Mouse (Mus musculus) intestine, embryonic 14.5 days (tissue): Measurements from ENCODE around the gene Cgas. TPM values are rescaled to one million over a fixed set of nuclear protein-coding genes. Genes with fewer than 3 reads are reported as not detected.
"Not testable (repeated sequence)": the region's sequence is repeated elsewhere in the genome, so short reads cannot be mapped to it uniquely, and the experiment has no call there.

Experiments used
- ATAC-seq: fragments of 200-750 bp; cut with Nextera tagmentation; replicated peaks from 2 replicates; pipeline ENCODE4 v1.8.0; 2017; ENCODE audit warnings: low read depth, moderate number of reproducible peaks, moderate TSS enrichment, moderate library complexity; ENCODE audit not compliant: low FRiP score, low TSS enrichment
- DNase-seq: peaks from one replicate; pipeline ENCODE4 v3.0.0-alpha.2; 2018; ENCODE audit warnings: low spot score
- H3K27ac ChIP-seq: fragments of 300-500 bp; sonication (generic); 2 replicates; pipeline ENCODE4 v1.5.1; 2014; ENCODE audit warnings: low read depth, mild to moderate bottlenecking, control low read depth
- H3K27me3 ChIP-seq: fragments of 300-500 bp; sonication (generic); replicated peaks from 2 replicates; pipeline ENCODE4 v1.6.1; 2014; ENCODE audit warnings: low read length, control low read depth; ENCODE audit not compliant: control insufficient read depth, insufficient read depth
- H3K36me3 ChIP-seq: fragments of 300-500 bp; sonication (generic); 2 replicates; pipeline ENCODE4 v1.6.1; 2014; ENCODE audit warnings: low read length, control low read depth; ENCODE audit not compliant: control insufficient read depth, insufficient read depth
- H3K4me1 ChIP-seq: fragments of 300-500 bp; sonication (generic); replicated peaks from 2 replicates; pipeline ENCODE4 v1.6.1; 2014; ENCODE audit warnings: low read length, control low read depth, mixed read lengths; ENCODE audit not compliant: control insufficient read depth, insufficient read depth
- H3K4me2 ChIP-seq: fragments of 300-500 bp; sonication (generic); 2 replicates; pipeline ENCODE4 v1.6.1; 2014; ENCODE audit warnings: low read length
- H3K4me3 ChIP-seq: fragments of 300-500 bp; sonication (generic); 2 replicates; pipeline ENCODE4 v1.5.1; 2014; ENCODE audit warnings: low read depth, low read length, control low read depth, mixed read lengths
- H3K9ac ChIP-seq: fragments of 300-500 bp; sonication (generic); 2 replicates; pipeline ENCODE4 v1.6.1; 2014; ENCODE audit warnings: mild to moderate bottlenecking, low read length
- H3K9me3 ChIP-seq: fragments of 300-500 bp; sonication (generic); 2 replicates; pipeline ENCODE4 v1.6.1; 2016; ENCODE audit warnings: low read length, control low read depth; ENCODE audit not compliant: control insufficient read depth
- WGBS: fragments of 180-500 bp; shearing (Covaris S2); extraction: QIAGEN DNeasy Blood & Tissue Kit; methylation state at CpG from one replicate; pipeline ENCODE4 v1.1.7; 2014; 5-methylcytosine and 5-hydroxymethylcytosine counted together
- polyA plus RNA-seq: library from polyadenylated mRNA; unstranded; fragments of >200 nt; fragmentation: Nextera tagmentation; extraction: Ambion mirVana; gene quantifications from 2 replicates; pipeline ENCODE4 v1.2.1, GENCODE M21; 2014

Gene Cgas
- polyA plus RNA-seq, 1 experiment from 2014 or later, result 2.4 TPM

DNA sequence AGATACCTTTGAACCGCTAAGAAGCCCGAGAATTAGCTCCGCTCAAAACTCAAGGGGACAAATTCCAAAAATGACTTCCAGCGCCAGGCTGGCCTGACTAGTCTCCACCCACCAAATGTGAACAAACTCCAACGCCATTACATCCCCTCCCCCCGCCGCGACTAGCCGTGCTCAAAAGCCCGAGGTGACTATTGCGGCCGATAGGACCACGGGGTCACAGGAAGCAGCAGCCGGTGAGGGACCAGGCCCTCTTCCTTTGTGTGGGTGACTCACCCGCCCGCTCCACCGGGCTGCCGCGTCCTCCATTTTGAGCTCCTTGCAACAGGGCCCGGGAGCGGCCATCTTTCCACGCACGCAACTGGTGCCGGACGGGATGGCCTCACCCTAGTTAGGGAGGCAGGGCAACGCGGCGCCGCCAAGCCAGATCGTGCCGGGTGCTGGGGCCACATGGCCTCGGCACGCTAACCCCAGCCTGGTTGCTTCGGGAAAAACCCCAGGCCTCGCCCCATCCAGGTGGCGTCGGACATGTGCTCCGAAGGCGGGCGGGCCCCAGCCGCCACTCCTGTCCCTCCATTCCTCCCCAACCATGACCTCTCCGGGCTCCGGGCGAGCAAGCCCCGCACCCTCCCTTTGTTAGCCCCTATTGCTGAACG, 37.8 kb upstream of the Cgas start:
- Histone ChIP-seq H3K4me3 (peak overlapping the region; percentile 70), H3K9me3 (no peaks in the 10 kb centered on the region), H3K4me1 (peaks cover 8% of the 10 kb centered on the region; the same call in 1 of the 2 replicates), H3K27me3 (no peaks in the 10 kb centered on the region), H3K36me3 (peaks cover 42% of the 10 kb centered on the region), H3K9ac (peak overlapping the region; percentile 99), H3K4me2 (peak overlapping the region; percentile 65), H3K27ac (peak overlapping the region; percentile 97)
- whole genome bisulfite sequencing, result under 1% methylated on average over 46 of the region's 46 CpGs
- ATAC-seq, result peak; percentile 5
- DNase-seq, result peak; percentile 90

DNA sequence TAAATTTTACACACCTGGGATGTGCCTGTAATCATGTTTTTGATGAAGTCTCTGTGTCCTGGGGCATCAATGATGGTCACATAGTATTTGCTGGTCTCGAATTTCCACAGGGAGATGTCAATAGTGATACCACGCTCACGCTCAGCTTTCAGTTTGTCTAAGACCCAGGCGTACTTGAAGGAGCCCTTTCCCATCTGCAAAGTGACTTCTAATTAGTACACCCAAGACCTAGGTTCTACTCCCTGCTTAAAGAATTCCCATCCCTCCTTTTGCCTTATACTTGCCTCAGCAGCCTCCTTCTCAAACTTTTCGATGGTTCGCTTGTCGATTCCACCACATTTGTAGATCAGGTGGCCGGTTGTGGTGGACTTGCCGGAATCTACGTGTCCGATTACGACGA, 37.2 kb upstream of the Cgas start:
- H3K27ac ChIP-seq, result peak overlapping the region; percentile 97
- H3K36me3 ChIP-seq, result peaks cover 42% of the 10 kb centered on the region
- under 1% methylated on average over 13 of the region's 13 CpGs for WGBS
- DNase-seq, H3K9me3 ChIP-seq, H3K27me3 ChIP-seq, H3K4me1 ChIP-seq, ATAC-seq: not testable (repeated sequence)
- peak overlapping the region; percentile 65 for H3K4me2 ChIP-seq
- H3K4me3 ChIP-seq, result peak overlapping the region; percentile 70
- peak overlapping the region; percentile 99 for H3K9ac ChIP-seq

- H3K27ac ChIP-seq, H3K4me1 ChIP-seq, H3K27me3 ChIP-seq, ATAC-seq, DNase-seq, H3K9me3 ChIP-seq: not testable (repeated sequence)
- peaks cover 43% of the 10 kb centered on the region for H3K36me3 ChIP-seq
- H3K4me2 ChIP-seq, result peak overlapping the region; percentile 65
- H3K4me3 ChIP-seq, result peak overlapping the region; percentile 70
- 22% methylated on average over 7 of the region's 8 CpGs for WGBS
- peak overlapping the region; percentile 99 for H3K9ac ChIP-seq
Observed at GRCm38 (mm10) chr9:78479308-78479707, 36.3 kb upstream of the Cgas start.

DNA sequence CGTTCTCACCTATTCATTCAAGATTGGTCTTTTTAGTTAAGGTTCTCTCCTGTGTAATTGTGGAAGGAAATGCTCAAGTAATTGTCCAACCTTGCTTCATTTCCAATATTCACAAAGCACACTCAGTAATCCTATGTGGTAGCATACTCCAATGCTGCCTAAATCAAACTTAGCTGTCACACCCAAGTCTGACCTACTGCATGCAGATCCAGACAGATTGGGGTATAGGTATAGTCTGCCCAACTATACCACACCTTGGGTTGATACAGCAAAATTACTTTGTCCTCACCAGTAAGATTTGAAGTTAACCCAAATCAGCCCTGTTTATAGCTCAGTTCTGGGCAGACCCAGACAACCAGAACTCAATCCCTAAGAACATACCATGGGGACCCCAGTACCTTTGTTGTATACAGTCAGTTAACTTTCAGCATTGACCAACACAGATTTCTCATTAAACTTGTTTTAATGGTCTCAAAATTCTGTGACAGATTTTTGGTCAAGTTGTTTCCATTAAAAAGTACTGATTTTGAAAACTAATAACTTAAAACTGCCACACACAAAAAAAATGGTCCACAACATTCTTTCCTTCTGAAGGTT, 35.1 kb upstream of the Cgas start:
- not testable (repeated sequence) for H3K4me1 ChIP-seq, DNase-seq, H3K27ac ChIP-seq, H3K9me3 ChIP-seq, H3K9ac ChIP-seq, H3K27me3 ChIP-seq, ATAC-seq
- Histone ChIP-seq H3K4me2 (peak overlapping the region; percentile 28; the same call in 1 of the 2 replicates), H3K36me3 (peaks cover 55% of the 10 kb centered on the region), H3K4me3 (0 out of 2 replicates have a peak overlapping the region, but pooled peaks have one; percentile 2)
- WGBS, result 57% methylated on average over 1 of the region's 1 CpGs

- no peaks in the 10 kb centered on the region for H3K27me3 ChIP-seq
- no peak overlapping the region for H3K4me2 ChIP-seq
- no peak overlapping the region for H3K4me3 ChIP-seq
- H3K9ac ChIP-seq, result no peak overlapping the region; the same call in 1 of the 2 replicates
- no peak overlapping the region for H3K27ac ChIP-seq
- DNase-seq, result no peak
- H3K36me3 ChIP-seq, result peaks cover 62% of the 10 kb centered on the region
- peak; percentile 0 for ATAC-seq
- H3K9me3 ChIP-seq, result no peaks in the 10 kb centered on the region
- WGBS, result 6% methylated on average over 5 of the region's 5 CpGs
- H3K4me1 ChIP-seq, result no peaks in the 10 kb centered on the region
Observed at GRCm38 (mm10) chr9:78477021-78477551, 34.0 kb upstream of the Cgas start.

GRCm38 (mm10) chr9:78476531-78477020, 33.5 kb upstream of the Cgas start:
- Histone ChIP-seq H3K27ac (no peak overlapping the region), H3K27me3 (no peaks in the 10 kb centered on the region), H3K9ac (no peak overlapping the region), H3K36me3 (peaks cover 63% of the 10 kb centered on the region), H3K4me2 (no peak overlapping the region), H3K9me3 (no peaks in the 10 kb centered on the region), H3K4me1 (no peaks in the 10 kb centered on the region), H3K4me3 (no peak overlapping the region)
- 0% methylated on average over 1 of the region's 1 CpGs for WGBS
- DNase-seq, result peak; percentile 70
- ATAC-seq, result peak; percentile 41

DNA sequence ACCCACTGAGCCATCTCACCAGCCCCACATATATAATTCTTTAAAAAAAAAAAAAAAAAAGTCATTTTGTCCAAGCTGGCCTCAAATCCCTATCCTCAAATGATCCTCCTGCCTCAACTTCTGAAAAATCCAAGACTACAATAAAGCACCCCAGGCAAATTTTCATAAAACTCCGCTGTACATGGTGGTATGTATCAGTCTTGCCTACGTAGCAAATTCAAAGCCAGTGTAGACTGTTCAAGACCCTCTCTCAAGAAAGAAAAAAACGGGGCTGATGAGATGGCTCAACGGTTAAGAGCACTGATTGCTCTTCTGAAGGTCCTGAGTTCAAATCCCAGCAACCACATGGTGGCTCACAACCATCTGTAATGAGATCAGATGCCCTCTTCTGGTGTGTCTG, 32.8 kb upstream of the Cgas start:
- peaks cover 64% of the 10 kb centered on the region for H3K36me3 ChIP-seq
- H3K27ac ChIP-seq, result no peak overlapping the region
- no peak overlapping the region for H3K4me2 ChIP-seq
- ATAC-seq (0 out of 2 replicates have a peak, but pooled peaks have one; percentile 13), DNase-seq (peak; percentile 68)
- H3K4me1 ChIP-seq, result no peaks in the 10 kb centered on the region
- no peaks in the 10 kb centered on the region for H3K9me3 ChIP-seq
- 85% methylated on average over 4 of the region's 4 CpGs for WGBS
- no peak overlapping the region for H3K9ac ChIP-seq
- H3K4me3 ChIP-seq, result no peak overlapping the region
- H3K27me3 ChIP-seq, result no peaks in the 10 kb centered on the region

DNA sequence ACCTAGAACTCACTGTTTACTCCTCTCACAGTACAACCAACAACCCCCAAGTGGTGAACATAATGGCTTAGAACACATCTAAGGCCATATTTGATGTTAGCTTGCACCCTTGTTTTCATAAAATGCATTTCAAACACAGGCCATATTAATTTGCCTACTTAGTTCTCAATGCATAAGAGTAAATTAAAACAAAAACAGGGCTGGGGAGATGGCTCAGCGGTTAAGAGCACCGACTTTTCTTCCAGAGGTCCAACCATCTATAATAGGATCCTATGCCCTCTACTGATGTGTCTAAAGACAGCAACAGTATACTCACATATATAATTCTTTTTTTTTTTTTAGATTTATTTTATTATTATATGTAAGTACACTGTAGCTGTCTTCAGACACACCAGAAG, 32.3 kb upstream of the Cgas start:
- Histone ChIP-seq H3K36me3 (peaks cover 67% of the 10 kb centered on the region), H3K4me2 (no peak overlapping the region), H3K27me3 (no peaks in the 10 kb centered on the region), H3K9me3 (no peaks in the 10 kb centered on the region), H3K9ac (no peak overlapping the region), H3K4me3 (no peak overlapping the region), H3K4me1 (no peaks in the 10 kb centered on the region), H3K27ac (no peak overlapping the region)
- DNase-seq, result no peak
- WGBS, result 96% methylated on average over 2 of the region's 2 CpGs
- no peak for ATAC-seq
